Mouse (Mus musculus): ENCODE results near the gene Synpr.

Gene Synpr

GRCm38 (mm10) chr14:13551209-13551608 is 266.6 kb downstream of the Synpr start:
- in situ Hi-C loops (cut with MboI, MseI), result no loop called here

DNA sequence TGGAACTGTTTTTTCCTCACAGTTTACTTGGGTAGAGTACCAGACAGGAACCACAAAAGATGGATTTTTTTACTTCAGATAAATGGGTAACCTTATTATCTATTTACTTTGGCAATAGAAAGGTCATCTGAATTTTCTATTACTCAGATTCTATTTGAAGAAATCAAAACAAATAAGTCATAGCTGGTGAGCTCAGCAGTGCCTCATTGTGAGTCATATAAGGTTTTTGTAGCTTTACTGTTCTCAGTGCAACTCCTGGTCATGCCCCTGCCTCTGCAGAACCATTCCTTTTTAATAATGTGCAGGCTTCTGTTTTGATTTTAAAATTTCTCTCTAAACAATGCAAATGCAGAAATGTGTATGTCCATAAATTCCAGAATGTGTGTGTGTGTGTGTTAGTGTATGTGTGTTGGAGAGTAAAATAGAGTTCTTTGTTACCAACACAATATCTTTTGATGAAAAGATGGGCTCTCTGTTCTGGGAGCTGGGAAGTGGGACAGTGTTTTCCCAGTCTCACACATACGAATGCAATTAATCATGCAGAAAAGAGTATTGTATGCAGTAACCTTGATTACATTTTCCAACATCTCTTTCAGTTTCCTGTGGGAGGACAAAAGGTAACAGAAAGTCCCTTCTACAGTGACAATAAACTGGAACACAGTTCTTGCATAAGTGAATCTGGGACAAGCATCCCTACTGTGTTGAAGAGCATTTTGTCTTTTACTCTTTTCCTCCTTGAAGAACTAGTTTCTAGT is 269.2 kb downstream of the Synpr start:
- in situ Hi-C loops (cut with MboI, MseI), result no loop called here

- in situ Hi-C loops (cut with MboI, MseI), result no loop called here
These were observed 270.1 kb downstream of the Synpr start for GRCm38 (mm10) chr14:13554631-13555030.

DNA sequence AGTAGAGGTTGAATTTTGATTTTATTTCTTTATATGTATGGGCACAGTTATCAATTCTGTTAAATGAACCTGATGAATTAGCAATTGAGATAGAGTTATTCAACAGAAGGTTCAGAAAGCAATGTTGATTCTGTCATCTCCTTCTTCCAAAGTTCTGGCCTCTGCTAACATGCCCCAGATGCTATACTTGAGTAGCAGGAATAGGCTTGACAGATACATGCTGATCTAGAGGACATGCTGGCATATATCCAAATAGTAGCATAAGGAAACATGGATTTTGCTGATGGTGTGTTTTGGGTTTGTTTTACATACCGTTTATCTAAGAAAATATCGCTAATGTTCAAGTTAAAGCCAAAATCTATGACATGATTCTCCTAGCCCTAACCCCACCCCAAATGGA is 273.5 kb downstream of the Synpr start:
- in situ Hi-C loops (cut with MboI, MseI), result no loop called here

- in situ Hi-C loops (cut with MboI, MseI), result no loop called here
These were observed 282.7 kb downstream of the Synpr start for GRCm38 (mm10) chr14:13567250-13567649.

DNA sequence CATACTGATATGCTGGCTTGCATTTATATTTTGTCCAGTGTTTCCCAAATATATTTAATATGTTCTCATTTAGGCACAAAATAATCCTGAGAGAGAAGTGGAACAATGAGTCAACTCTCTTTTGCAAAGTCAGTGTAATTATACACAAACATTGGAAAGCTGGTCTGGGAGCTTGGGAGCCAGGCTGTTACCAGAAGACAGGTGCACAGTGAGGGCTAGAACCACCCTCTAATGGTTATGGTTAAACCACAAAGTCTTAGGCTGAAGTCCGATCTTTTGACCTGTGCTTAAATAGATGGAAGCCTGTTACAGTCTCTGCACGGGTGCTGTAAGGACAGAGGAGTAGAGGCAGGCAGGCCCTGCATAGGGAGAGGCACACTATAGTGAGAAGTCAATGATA is 283.4 kb downstream of the Synpr start:
- in situ Hi-C loops (cut with MboI, MseI), result no loop called here

DNA sequence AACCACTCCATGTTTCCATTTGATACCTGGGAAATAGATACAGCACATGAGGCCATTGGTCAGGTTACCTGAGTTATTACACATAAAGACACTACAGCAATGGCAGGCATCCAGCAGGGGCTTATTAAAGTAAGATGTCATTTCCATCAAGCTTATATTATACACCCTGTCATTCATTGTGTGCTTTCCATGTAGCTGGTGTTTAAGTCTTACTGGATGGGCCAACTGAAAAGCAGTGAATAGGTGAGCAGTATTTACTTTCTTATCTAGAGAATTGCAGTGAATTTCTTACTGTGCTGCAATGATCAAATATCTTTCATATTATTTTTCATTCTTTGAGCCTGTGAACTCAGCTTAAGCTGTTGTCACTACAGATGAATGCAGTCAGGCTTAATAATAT is 287.4 kb downstream of the Synpr start:
- in situ Hi-C loops (cut with MboI, MseI), result no loop called here

GRCm38 (mm10) chr14:13572530-13572929 is 287.9 kb downstream of the Synpr start:
- in situ Hi-C loops (cut with MboI, MseI), result no loop called here

GRCm38 (mm10) chr14:13578101-13578500 is 293.5 kb downstream of the Synpr start:
- in situ Hi-C loops (cut with MboI, MseI), result no loop called here

- in situ Hi-C loops (cut with MboI, MseI), result no loop called here
These were observed 294.2 kb downstream of the Synpr start for GRCm38 (mm10) chr14:13578744-13579143.

GRCm38 (mm10) chr14:13593321-13593940 is 308.9 kb downstream of the Synpr start:
- in situ Hi-C loops (cut with MboI, MseI), result no loop called here

GRCm38 (mm10) chr14:13596251-13596650 is 311.7 kb downstream of the Synpr start:
- in situ Hi-C loops (cut with MboI, MseI), result no loop called here

GRCm38 (mm10) chr14:13597204-13597603 is 312.6 kb downstream of the Synpr start:
- in situ Hi-C loops (cut with MboI, MseI), result no loop called here

GRCm38 (mm10) chr14:13620531-13620930 is 336.0 kb downstream of the Synpr start:
- in situ Hi-C loops (cut with MboI, MseI), result loop anchor here (5.0 kb wide), 1 partner anchor 102 kb away; no protein-coding TSS in a partner anchor

- in situ Hi-C loops (cut with MboI, MseI), result no loop called here
These were observed 365.3 kb downstream of the Synpr start for GRCm38 (mm10) chr14:13649865-13650264.

DNA sequence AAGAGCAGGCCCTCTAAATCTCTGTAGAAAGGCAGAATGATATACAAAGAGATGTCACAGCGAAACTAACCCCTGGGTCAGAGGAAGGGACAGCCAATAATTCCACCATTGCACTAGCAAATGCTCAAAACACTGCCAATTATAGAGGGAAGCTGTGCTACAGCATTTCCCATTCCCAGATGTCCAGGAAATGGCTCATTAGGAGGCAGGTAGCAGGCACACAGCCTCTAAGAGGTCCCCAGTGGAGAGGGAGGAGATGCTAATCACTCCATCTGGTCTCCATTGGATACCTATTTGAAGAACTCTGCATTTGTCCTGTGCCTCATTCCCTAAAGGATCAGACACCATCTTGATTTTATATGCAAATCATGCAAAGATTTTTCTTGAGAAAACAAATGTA is 366.5 kb downstream of the Synpr start:
- in situ Hi-C loops (cut with MboI, MseI), result no loop called here

- in situ Hi-C loops (cut with MboI, MseI), result no loop called here
These were observed 367.1 kb downstream of the Synpr start for GRCm38 (mm10) chr14:13651541-13652298.

All from T-helper 1 cell (primary cell).